Mouse (Mus musculus): ENCODE measurements around the gene Nos1ap.

The Nos1ap gene

DNA sequence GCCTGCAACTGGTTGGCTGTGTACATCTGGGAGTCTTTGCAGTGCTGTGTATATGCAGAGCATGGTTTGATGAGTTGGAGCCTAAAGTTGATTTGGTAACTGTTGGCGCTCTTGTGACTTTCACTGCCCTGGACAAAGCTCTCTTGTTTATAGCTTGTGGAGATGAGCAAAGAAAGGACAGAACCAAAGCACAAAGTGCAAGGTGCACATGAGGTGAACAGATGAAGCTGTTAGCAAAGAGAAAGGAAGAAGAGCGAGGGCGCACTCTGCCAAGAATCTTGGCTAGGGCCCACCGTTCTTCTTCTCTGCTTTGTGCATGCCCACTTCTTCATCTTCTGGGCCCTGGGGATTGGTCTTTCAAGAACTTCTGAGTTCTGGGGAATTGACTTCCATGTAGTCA, 245.8 kb downstream of the Nos1ap start:
- DNase-seq = no peak

DNA sequence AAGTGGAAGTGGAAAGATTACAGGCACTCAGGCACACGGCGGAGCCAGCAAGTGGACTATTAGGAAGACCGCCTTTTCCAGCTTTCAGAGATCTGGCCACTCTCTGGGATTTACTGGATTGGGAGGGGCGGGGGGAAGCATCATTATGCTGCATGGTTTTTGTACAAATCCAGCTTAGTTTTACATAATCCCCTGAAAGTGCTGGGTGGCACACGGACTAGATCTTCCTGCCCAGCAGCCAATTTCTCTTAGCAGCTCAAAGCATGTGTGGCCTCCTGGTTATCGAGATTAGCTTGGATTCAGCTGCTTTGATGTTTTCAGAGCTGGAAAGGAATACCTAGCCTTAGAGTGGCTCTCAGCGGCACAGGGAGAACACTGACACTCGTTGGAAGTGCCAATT, 246.6 kb downstream of the Nos1ap start:
- DNase-seq = no peak

DNA sequence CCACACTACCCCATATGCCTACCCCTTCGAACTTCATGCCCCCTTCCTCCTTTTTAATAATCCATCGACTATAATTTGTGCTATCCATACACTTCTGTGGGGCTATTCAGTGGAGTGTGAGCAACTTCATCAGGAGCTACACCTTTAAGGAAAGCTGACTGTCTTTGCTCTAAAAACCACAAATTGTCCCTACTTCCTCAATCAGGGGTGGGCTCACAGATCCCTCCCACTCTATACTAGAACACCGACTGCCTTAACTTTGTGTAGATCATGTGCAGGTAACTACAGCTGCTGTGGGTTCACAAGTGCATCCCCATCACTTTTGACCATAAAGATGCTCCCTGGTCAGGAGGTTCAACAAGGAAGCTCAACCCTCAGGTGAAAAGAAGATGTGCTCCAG, 249.7 kb downstream of the Nos1ap start:
- DNase-seq = no peak

DNA sequence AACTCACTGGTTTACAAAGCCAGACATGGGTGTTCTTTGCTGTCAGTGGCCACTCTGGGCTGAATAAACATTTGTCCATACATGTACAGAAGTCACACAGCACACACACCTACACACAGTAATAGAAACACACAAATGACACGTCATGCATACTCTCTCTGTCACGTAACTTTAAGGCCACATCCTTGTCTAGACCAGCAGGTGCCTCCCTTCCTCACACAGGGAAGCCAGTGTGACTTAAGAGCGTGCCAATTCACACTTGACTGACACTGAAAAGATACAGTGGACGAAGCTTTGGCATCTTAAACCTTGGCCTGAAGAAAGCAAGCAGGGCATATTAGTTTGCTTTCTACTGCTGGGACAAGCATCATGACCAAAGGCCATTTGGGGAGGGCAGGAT, 256.9 kb downstream of the Nos1ap start:
- no peak for DNase-seq

DNA sequence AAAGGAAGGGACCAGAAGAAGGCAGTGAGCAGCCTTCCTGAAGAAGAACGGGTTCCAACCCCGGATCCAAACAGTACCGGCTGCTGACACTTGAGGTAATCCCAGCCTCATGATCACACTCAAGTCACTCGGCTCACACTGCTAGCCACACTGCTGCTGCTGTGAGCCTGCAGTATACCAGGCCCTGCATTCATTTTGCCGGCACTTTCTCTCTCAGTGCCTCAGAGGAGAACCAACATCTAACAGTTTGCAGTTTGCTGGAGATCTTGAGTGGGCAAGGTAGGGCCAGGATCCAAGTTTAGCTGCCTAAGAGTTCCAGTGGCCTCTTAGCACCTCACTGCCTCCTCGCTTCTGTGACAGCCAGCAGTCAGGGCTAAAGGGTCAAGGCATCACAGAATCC, 257.7 kb downstream of the Nos1ap start:
- DNase-seq = no peak

DNA sequence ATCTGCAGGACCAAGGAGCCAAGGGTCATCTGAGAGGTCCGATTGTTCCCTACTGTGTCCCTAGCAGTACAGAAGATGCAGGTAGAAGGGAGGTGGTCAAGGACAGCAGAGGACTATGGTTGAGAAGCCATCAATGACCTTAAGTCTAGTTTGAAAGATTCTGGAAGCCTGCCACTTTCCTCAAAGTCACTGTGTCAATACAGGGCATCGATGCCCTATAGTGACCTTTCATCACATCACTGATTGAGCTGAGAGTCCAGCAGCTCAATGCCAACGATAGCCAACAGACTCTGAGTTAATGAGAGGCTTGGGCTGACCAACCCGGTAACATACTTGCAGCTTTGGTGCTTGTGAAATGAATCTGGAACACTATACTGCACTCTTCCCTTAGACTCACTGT, 264.4 kb downstream of the Nos1ap start:
- no peak for DNase-seq

DNA sequence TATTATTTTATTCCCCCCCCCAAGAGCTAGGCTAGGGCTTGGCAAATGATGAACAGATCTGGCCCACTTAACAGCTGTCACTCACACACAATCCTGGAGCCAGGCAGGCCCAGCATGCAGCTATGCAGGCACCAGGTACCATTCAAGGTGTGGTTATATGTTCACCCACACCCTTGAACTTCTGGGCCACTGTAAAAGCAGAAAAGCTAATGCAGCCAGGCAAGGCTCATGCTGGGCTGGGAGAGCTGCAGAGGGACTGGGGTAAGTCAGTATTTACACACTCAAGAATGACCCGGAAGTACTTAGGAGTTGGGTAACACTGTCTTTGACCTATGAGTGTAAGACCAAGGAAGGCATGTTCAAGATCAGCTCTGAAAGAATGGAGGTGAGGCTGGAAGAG, 265.3 kb downstream of the Nos1ap start:
- no peak for DNase-seq

DNA sequence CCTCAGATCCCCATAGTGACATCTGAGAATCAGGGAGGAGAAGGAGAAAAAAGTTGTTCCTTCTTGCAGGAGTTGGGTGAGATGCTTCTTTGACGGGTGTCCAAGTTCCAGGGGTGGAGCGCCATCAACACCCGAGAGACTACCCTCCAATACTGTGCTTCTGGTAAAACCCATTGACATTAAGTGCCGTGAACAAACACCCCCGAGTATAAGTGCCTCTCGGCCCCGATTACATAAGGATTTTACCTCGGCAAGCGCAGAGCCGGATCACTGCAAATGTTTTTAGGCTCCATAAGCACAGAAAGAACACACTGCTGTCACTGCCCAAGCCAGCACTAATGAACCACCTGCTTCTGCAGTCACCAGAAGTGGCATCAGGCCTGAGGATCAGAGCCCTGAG, 266.7 kb downstream of the Nos1ap start:
- DNase-seq = no peak

DNA sequence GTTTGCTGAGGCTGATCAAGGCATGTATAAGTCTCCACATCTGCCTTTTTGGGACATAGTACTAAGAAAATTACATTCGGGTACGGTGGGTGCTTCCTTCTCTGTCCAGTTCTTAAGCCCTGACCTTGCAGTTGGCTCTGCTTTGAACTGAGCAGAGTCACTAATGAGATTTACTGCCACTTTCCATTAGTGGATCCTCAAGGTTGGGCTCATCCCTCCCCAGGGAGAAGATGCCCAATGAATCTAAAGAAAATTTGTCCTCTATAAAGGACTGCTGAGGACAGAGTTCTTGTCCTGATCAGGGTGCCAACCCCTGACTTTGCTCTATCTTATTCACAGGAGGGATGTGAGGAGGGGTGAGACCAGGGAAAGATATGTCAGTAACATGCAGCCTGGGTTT, 267.6 kb downstream of the Nos1ap start:
- no peak for DNase-seq

DNA sequence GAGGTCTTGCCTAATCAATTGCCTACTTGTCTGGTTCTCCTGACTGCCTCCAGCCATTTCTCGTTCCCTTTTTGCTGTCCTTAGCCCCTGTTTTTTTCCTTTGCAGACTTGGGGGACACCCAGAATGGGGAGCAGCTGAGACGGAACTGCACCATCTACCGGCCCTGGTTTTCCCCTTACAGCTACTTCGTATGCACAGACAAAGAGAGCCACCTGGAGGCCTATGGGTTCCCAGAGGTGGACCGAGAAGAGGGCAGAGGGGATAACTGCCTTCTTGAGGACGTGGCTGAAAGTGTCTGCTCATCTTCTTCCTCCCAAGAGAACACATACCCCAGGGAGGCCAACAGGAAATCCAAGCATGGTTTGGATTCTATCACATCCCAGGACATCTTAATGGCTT, 278.2 kb downstream of the Nos1ap start:
- DNase-seq = no peak

DNA sequence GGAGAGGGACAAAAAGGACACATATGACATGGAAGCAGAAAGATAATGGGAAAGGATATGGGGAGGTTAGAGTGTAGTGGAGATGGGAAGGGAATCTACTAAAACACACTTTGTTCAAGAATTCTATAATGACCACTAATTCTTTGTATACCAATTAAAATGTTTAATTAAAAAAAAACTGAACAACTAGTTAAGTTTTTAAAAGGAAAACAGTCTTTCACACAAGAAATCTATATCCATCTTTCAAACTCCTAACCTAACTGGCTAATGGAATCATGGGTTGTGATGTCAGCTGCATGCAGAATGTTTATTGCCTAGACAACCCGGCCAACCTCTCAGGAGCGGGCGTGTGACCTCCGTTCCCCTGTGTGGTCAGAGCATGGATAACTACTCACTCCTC, 281.2 kb downstream of the Nos1ap start, which contains the start of gene Spata46:
TSS of gene Spata46 (plus strand) at position 301 of the 400 bp plus-strand sequence.
- DNase-seq = no peak

DNA sequence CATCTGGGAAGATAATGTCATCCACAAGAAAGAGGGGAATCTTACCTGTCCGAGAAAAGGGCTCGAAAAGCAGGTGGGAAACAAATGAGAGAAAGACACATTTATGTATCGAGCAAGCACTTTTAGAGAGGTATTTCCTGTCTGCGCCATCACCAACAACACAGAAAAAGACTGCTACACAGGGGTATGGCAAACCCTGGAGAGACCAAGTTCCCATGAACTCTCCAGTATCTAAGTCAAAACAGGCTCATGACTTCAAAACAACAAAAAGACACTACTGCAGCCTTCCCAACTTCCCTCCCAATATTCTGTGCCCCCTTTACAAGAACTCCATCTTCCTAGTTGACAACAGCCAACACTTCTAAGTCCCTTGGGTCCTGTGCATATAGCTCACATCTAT, 283.4 kb downstream of the Nos1ap start, which contains the start of gene Gm7694:
TSS of gene Gm7694 (minus strand) at position 101 of the 400 bp plus-strand sequence.
- no peak for DNase-seq

DNA sequence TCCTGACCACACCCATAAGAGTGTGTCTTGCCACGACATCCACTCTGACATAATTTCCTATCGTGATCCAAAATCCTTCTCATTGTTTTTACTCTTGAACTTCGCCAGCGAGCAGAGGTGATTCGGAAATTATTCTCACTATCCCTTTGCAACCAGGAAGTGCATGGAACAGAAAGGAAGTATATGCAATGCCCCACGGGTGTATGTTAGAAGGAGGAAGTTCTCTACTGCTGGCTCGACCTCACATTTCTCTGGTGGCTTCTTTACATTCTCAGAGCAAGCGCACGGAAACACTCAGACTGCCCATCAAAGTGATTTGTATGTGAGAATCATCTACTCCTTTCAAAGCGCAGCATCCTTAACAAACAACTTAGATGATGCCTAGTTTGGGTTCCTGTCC, 284.7 kb downstream of the Nos1ap start:
- no peak for DNase-seq

DNA sequence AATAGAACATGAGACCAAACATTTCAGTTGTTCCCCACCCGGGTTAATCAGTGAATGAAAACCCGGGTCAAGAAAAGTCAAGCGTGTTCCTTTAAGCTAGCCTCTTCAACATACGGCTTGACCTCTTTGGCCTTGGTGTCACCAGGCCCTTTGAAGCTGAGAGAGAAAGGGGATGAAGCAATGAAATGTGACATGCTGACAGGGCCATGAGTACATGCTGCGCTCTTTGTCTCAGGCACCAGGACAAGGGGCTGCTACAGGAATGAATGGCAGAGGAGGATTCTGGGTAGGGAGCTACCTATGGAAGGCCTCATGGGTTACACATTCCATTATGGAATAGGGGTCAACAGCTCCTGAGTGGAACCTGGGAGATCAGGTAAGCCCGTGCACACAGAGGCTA, 286.6 kb downstream of the Nos1ap start:
- no peak for DNase-seq

DNA sequence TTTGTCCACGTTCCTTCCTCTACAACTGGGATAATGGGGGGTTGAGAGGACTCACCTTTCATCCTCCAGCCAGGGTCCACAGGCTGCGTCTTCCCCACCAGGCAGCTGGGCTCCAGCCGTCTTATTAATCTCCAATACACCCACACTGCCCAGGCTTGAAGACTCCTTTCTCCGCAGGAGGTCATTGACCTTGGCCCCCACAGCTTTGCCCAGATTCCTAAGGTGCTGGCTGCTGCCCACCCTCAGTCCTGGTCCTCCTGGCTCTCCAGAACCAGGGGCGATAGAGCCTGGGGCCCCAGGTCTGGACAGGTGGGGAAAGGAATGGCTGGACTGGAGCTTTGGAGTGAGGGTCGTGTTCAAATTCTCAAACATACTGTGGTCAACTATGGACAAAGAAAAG, 287.2 kb downstream of the Nos1ap start:
- no peak for DNase-seq

DNA sequence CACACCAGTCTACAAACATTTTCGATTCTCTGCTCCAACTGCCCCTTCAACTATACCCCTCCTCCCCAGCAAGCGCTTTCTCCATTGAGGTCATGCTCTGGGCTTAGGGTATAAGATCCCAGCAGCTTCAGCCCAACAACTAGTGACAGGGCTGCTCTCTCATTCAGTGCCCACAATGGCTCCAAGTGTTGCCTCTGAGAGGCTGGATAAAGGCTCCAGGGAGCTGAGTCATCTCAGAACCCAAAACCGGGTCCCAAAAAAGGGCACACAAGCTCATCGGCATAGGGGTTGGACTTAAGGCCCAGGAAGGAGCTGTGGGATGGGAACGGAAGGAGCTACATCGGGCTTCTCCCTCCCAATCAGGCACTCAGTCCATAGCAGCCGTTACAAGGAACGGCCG, 288.0 kb downstream of the Nos1ap start:
- DNase-seq = no peak

DNA sequence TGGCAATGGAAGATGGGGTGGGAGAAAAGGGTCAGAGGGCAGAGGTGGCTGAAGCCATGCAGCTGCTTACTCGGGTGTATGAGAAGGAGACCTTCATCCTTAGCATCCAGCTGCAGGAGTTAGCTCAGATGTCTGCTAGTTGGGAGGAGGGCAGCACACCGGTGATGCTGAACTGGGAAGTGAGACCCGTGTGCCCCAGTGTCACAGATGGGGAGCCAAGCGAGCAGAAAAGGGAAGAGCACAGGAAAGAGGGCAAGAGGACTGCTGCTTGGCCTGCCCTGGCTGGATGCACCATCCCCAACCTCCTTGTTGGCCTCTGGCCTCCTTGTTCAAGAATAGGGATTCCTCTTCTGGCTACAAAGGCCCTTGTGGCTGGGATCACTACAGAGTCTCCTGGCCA, 290.2 kb downstream of the Nos1ap start:
- DNase-seq = no peak

DNA sequence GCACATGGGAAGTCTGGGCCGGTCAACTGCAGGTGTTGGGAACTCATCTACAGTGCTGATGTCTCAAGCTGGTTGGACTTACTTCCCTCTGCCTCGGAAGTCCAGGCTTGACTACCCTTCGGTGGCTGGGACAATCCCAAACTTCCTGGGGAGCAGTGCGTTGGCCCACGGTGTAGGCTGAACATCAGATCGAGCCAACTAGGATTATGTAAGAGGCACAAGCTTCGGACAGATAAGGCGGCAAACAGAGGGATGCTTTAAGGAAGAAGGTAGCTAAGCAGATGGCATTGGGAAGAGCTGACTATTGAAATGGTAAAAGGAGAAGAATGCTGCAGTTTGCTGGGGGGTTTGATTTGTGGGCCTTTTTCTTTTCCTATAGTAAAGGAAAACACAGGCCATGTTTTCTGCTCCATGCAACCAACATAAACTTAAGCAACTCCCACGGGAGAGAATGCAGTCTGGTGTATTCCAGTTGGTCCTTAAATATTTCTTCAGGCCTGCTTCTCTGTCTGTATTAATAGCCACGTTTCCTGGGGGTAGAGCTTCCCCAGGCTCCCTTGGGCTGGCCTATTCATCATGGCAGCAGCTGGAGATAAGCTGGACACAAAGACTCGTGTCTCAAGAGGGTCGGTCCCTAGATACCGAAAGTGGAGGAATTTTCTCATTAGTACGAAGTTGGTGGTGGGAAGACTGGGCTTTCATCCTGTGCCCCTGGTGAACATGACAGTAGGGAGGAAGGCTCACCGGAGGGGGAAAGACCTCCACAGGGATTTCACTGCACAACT, 294.7 kb downstream of the Nos1ap start:
- DNase-seq = no peak

DNA sequence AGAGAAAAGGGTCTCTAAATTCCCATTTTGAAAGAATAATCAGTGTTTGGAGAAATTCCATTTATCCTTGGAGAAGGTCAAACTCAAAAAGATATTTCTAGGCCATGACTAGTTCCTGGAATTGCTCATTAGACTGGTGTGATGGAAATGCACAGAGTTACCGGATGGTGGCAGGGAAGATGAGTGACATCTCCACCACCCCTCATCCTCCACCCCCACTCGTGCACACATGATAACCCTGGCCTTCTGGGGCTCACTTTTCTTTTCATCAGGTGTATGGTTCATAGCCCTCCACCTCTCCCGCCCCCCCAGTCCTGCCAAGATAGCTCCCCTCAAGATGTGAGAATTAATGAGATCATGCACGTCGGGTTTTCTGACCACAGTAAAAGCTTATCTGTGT, 296.4 kb downstream of the Nos1ap start:
- DNase-seq = no peak

DNA sequence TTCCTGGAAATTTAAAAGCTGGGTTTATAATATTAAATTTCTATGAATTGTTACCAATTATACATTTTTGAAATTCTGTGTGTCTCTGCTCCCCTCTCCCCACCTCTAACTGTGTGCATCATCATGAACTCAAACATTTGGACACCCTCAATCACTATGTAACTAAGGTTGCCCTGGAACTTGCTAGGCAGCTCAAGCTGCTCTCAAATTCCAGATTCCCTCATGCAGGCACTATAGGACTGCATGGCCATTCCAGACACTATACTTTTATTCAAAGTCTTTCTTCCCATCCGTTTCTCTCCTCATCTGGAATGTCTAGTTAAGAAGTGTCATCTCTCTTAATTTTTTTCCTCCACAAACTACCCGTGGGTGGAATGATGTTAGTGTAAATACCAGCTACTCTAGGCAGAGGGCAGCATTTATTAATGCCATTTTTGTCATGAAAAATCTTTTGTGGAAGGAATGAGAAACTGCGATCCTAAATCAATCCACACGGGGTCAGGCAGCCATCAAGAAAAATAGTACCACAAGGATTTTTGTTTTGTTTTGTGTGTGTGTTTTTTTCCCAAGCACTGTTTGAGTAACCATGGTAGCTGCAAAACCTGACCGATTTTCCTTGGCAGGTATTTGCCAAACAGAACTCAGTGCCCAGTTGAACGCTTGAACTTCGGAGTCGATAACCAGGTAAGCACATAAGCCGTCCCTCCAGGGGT, 297.3 kb downstream of the Nos1ap start:
- peak; percentile 78 for DNase-seq

DNA sequence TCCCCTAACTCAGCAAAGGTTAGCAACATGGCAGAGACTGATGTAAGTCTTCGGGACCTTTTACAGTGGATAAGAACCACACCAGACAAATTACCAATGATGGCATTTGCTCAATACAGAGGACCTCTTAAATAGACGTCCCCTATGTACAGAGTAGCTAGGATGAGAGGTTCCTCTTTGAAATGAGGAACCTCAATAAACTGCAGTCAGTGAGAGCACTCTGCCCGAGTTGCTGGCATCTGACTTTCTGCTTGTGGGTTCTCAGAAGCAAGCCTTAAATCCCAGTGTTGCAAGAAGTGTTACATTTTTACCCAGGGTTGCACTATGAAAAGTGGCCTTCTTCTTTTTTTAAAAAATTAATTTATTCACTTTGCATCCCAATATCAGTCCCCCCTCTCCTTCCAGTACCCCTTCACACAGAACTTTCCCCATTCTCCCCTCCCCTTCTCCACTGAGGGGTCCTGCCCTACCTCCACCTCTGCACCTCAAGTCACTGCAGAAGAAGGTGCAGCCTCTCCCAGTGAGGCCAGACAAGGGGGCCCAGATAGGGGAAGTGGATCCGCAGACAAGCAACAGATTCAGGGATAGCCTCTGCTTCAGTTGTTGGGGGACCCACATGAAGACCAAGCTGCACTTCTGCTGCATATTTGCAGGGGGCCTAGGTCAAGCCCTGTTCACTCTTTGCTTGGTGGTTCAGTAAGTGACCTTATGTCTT, 307.1 kb downstream of the Nos1ap start:
- no peak for DNase-seq

DNA sequence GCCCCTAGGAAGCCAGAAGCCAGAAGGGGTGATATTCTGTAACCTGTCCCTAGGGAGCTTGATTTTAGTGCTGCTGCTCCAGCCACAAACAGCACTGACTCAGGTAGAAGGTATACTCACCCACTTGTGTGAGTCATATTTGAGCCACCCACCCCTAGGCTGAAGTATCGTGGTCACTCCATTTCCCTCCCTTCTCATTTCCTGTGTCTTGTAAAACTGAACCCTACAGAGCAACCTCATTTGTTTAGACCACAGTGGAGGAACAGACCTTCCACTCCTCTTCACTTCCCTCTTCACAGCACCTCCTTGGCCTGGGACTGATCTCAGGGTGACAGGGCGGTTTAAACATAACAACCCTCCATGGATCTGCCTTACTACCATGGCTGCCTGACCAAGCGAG, 312.6 kb downstream of the Nos1ap start, which contains the start of gene Sh2d1b1:
TSS of gene Sh2d1b1 (plus strand) at position 305 of the 400 bp plus-strand sequence.
- no peak for DNase-seq

DNA sequence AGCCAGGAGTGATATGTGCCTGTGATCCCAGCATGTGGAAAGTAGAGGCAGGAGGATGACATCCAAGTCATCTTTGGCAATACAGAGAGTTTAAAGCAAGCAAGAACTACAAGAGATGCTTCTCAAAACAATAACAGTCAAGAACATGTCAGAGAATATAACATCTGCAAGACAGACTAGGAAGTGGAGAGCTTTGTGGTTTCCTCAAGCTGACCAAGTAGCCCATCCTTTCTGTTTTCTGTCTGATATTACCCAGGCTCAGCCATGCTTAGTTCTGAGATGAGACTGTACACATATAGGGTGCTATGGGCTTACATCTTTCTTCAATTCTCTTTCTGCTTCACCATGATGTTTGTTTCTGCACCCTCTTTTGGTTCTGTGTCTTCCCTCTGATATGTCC, 316.4 kb downstream of the Nos1ap start:
- no peak for DNase-seq

DNA sequence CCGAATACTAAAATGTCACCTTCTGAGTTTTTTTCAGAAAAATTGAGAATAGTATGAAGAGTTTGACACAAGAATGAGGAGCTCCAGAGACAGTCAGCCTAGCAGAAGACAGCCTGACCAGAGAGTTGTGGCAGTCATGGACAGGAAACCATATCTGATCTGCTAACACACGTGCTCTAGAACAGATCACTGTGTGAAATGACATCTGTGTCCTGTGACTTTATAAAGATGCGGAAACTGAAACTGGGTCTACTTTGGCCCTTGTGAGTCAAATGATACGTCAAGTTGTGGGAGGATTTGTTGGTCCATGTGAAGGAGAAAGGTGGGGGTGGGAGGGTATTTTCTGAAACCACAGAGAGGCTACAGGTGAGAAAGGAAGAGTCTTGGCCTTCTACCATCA, 319.0 kb downstream of the Nos1ap start:
- no peak for DNase-seq

Measured in cerebellum, adult 9-10 months (tissue).